Mouse (Mus musculus): Measurements from ENCODE around the gene Arhgef18.

DNA sequence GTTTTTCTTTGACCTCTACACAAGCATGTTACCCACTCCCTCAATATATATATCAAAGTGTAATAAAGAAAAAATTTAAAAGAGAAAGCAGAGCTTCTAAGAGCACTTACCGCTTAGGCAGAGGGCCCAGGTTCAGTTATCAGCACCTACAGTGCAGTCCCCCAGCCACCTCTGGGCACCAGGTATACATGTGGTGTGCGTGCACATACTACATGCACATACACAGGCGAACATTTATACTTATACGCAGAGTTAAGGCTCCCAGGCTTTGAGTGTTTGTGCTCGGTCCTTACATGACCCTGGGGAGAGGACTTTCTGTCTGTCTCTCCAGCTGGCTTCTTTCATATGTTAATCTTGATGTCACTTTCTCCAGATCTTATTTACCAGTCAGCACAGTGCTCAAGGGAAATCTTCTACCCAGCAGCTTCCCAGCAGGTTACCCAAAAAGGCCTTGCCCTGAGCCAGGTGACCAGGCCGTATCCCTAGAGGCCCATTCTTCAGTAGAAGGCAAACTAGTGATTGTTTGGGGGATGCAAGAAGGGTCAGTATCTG, 21.9 kb downstream of the Arhgef18 start:
- TF ChIP-seq CTCF (conservative IDR thresholded peaks at IDR 0.05; ENCODE audit: low read length) (no peak), NANOG (IDR thresholded peaks at IDR 0.05; ENCODE audit: borderline replicate concordance, low read length) (no peak), POU5F1 (IDR thresholded peaks at IDR 0.05; ENCODE audit: borderline replicate concordance, low read length) (no peak)

Data from E14TG2a.4 (cell line).